Mouse (Mus musculus) spleen, postnatal 36 days (tissue): ENCODE results near the gene Mtmr12.
"Not testable (repeated sequence)": the region's sequence is repeated elsewhere in the genome, so short reads cannot be mapped to it uniquely, and the experiment has no call there.

Experiments used
- DNase-seq, 2 experiments: peaks; one replicate each; pipeline ENCODE4 v3.0.0; 2022; ENCODE audit warnings: low spot score in 2 of 2, mixed read lengths in 1 of 2

The Mtmr12 gene

GRCm38 (mm10) chr15:12211577-12211976 lies 6.7 kb downstream of the Mtmr12 start:
- DNase-seq: peak in 1 of 2 experiments; percentile 14

GRCm38 (mm10) chr15:12212266-12212665 lies 7.4 kb downstream of the Mtmr12 start:
- no peak for DNase-seq

GRCm38 (mm10) chr15:12214531-12215414 lies 9.9 kb downstream of the Mtmr12 start:
- DNase-seq: no peak

- no peak for DNase-seq
These were observed 10.5 kb downstream of the Mtmr12 start for GRCm38 (mm10) chr15:12215415-12215718.

- no peak for DNase-seq
These were observed 11.3 kb downstream of the Mtmr12 start for GRCm38 (mm10) chr15:12216119-12216518.

GRCm38 (mm10) chr15:12216798-12217197 lies 12.0 kb downstream of the Mtmr12 start:
- no peak for DNase-seq

- DNase-seq: not testable (repeated sequence)
These were observed 12.5 kb downstream of the Mtmr12 start for GRCm38 (mm10) chr15:12217332-12217731.

GRCm38 (mm10) chr15:12217849-12218248 lies 13.0 kb downstream of the Mtmr12 start:
- no peak for DNase-seq

- DNase-seq: no peak
These were observed 14.0 kb downstream of the Mtmr12 start for GRCm38 (mm10) chr15:12218583-12219382.

- no peak for DNase-seq
These were observed 16.3 kb downstream of the Mtmr12 start for GRCm38 (mm10) chr15:12221131-12221530.

- no peak for DNase-seq
These were observed 17.9 kb downstream of the Mtmr12 start for GRCm38 (mm10) chr15:12222564-12223302.

GRCm38 (mm10) chr15:12223393-12223792 lies 18.6 kb downstream of the Mtmr12 start:
- no peak for DNase-seq

GRCm38 (mm10) chr15:12224239-12224638 lies 19.4 kb downstream of the Mtmr12 start:
- no peak for DNase-seq

GRCm38 (mm10) chr15:12225062-12225461 lies 20.2 kb downstream of the Mtmr12 start:
- DNase-seq: no peak

- DNase-seq: no peak
These were observed 22.1 kb downstream of the Mtmr12 start for GRCm38 (mm10) chr15:12226908-12227307.

GRCm38 (mm10) chr15:12227355-12227754 lies 22.5 kb downstream of the Mtmr12 start:
- DNase-seq: no peak

GRCm38 (mm10) chr15:12229603-12230242 lies 24.9 kb downstream of the Mtmr12 start:
- no peak for DNase-seq

- DNase-seq: no peak
These were observed 25.6 kb downstream of the Mtmr12 start for GRCm38 (mm10) chr15:12230243-12230935.

GRCm38 (mm10) chr15:12231462-12231861 lies 26.6 kb downstream of the Mtmr12 start:
- no peak for DNase-seq

GRCm38 (mm10) chr15:12232429-12232828 lies 27.6 kb downstream of the Mtmr12 start:
- no peak for DNase-seq

GRCm38 (mm10) chr15:12233021-12233420 lies 28.2 kb downstream of the Mtmr12 start:
- DNase-seq: no peak
